Mouse (Mus musculus): ENCODE data around the gene Anxa9. TPM values are rescaled to one million over a fixed set of nuclear protein-coding genes. Genes with fewer than 3 reads are reported as not detected.

Gene Anxa9
- polyA plus RNA-seq, 1 experiment: 1.5 TPM

- DNase-seq: no peak
- Histone ChIP-seq H3K4me3 (ENCODE audit: control insufficient read depth, insufficient read depth, low read length) (no peak overlapping the region), H3K36me3 (ENCODE audit: control insufficient read depth, insufficient read depth, low read length) (peaks cover 60% of the 10 kb centered on the region), H3K27me3 (ENCODE audit: control insufficient read depth, insufficient read depth, low read length) (no peaks in the 10 kb centered on the region), H3K27ac (ENCODE audit: control insufficient read depth, insufficient read depth, low read length) (no peak overlapping the region), H3K4me1 (replicated peaks; ENCODE audit: control insufficient read depth, insufficient read depth, low read length) (no peaks in the 10 kb centered on the region)
- TF ChIP-seq POLR2A (IDR thresholded peaks at IDR 0.05; ENCODE audit: control insufficient read depth, extremely low read depth, insufficient read depth, low read length, poor library complexity) (no peak), CTCF (IDR thresholded peaks at IDR 0.05; ENCODE audit: borderline replicate concordance, control insufficient read depth, extremely low read depth, insufficient read depth, low read length, poor library complexity) (no peak)
- 97% methylated on average over 4 of the region's 4 CpGs for WGBS
These were observed 30.4 kb upstream of the Anxa9 start for GRCm38 (mm10) chr3:95337345-95337744.

GRCm38 (mm10) chr3:95331528-95331927 is 24.6 kb upstream of the Anxa9 start:
- H3K36me3 ChIP-seq (ENCODE audit: control insufficient read depth, insufficient read depth, low read length): peaks cover 43% of the 10 kb centered on the region
- no peaks in the 10 kb centered on the region for H3K27me3 ChIP-seq (ENCODE audit: control insufficient read depth, insufficient read depth, low read length)
- no peak overlapping the region for H3K4me3 ChIP-seq (ENCODE audit: control insufficient read depth, insufficient read depth, low read length)
- DNase-seq: no peak
- H3K4me1 ChIP-seq (replicated peaks; ENCODE audit: control insufficient read depth, insufficient read depth, low read length): no peaks in the 10 kb centered on the region
- WGBS: 75% methylated on average over 1 of the region's 1 CpGs
- no peak overlapping the region for H3K27ac ChIP-seq (ENCODE audit: control insufficient read depth, insufficient read depth, low read length)
- TF ChIP-seq POLR2A (IDR thresholded peaks at IDR 0.05; ENCODE audit: control insufficient read depth, extremely low read depth, insufficient read depth, low read length, poor library complexity) (no peak), CTCF (IDR thresholded peaks at IDR 0.05; ENCODE audit: borderline replicate concordance, control insufficient read depth, extremely low read depth, insufficient read depth, low read length, poor library complexity) (no peak)

- Histone ChIP-seq H3K27me3 (ENCODE audit: control insufficient read depth, insufficient read depth, low read length) (no peaks in the 10 kb centered on the region), H3K4me3 (ENCODE audit: control insufficient read depth, insufficient read depth, low read length) (no peak overlapping the region), H3K4me1 (replicated peaks; ENCODE audit: control insufficient read depth, insufficient read depth, low read length) (no peaks in the 10 kb centered on the region), H3K36me3 (ENCODE audit: control insufficient read depth, insufficient read depth, low read length) (peaks cover 58% of the 10 kb centered on the region), H3K27ac (ENCODE audit: control insufficient read depth, insufficient read depth, low read length) (no peak overlapping the region)
- no peak for DNase-seq
- TF ChIP-seq CTCF (IDR thresholded peaks at IDR 0.05; ENCODE audit: borderline replicate concordance, control insufficient read depth, extremely low read depth, insufficient read depth, low read length, poor library complexity) (no peak), POLR2A (IDR thresholded peaks at IDR 0.05; ENCODE audit: control insufficient read depth, extremely low read depth, insufficient read depth, low read length, poor library complexity) (no peak)
- WGBS: 96% methylated on average over 1 of the region's 1 CpGs
These were observed 21.9 kb upstream of the Anxa9 start for GRCm38 (mm10) chr3:95328803-95329404.

GRCm38 (mm10) chr3:95324454-95325144 is 17.6 kb upstream of the Anxa9 start:
- H3K4me1 ChIP-seq (replicated peaks; ENCODE audit: control insufficient read depth, insufficient read depth, low read length): no peaks in the 10 kb centered on the region
- no peak overlapping the region for H3K4me3 ChIP-seq (ENCODE audit: control insufficient read depth, insufficient read depth, low read length)
- peaks cover 87% of the 10 kb centered on the region for H3K36me3 ChIP-seq (ENCODE audit: control insufficient read depth, insufficient read depth, low read length)
- no peak overlapping the region for H3K27ac ChIP-seq (ENCODE audit: control insufficient read depth, insufficient read depth, low read length)
- no peaks in the 10 kb centered on the region for H3K27me3 ChIP-seq (ENCODE audit: control insufficient read depth, insufficient read depth, low read length)
- DNase-seq: no peak
- 94% methylated on average over 6 of the region's 6 CpGs for WGBS
- no peak for TF ChIP-seq CTCF (IDR thresholded peaks at IDR 0.05; ENCODE audit: borderline replicate concordance, control insufficient read depth, extremely low read depth, insufficient read depth, low read length, poor library complexity)
- no peak for TF ChIP-seq POLR2A (IDR thresholded peaks at IDR 0.05; ENCODE audit: control insufficient read depth, extremely low read depth, insufficient read depth, low read length, poor library complexity)

GRCm38 (mm10) chr3:95323429-95323828 is 16.5 kb upstream of the Anxa9 start:
- no peak for DNase-seq
- TF ChIP-seq CTCF (IDR thresholded peaks at IDR 0.05; ENCODE audit: borderline replicate concordance, control insufficient read depth, extremely low read depth, insufficient read depth, low read length, poor library complexity) (no peak), POLR2A (IDR thresholded peaks at IDR 0.05; ENCODE audit: control insufficient read depth, extremely low read depth, insufficient read depth, low read length, poor library complexity) (no peak)
- H3K36me3 ChIP-seq (ENCODE audit: control insufficient read depth, insufficient read depth, low read length): peaks cover 79% of the 10 kb centered on the region
- WGBS: 65% methylated on average over 3 of the region's 3 CpGs
- no peak overlapping the region for H3K27ac ChIP-seq (ENCODE audit: control insufficient read depth, insufficient read depth, low read length)
- H3K4me3 ChIP-seq (ENCODE audit: control insufficient read depth, insufficient read depth, low read length): no peak overlapping the region
- H3K4me1 ChIP-seq (replicated peaks; ENCODE audit: control insufficient read depth, insufficient read depth, low read length): no peaks in the 10 kb centered on the region; the same call in 1 of the 2 replicates
- H3K27me3 ChIP-seq (ENCODE audit: control insufficient read depth, insufficient read depth, low read length): no peaks in the 10 kb centered on the region

GRCm38 (mm10) chr3:95319701-95320625 is 13.0 kb upstream of the Anxa9 start:
- DNase-seq: no peak
- H3K27me3 ChIP-seq (ENCODE audit: control insufficient read depth, insufficient read depth, low read length): no peaks in the 10 kb centered on the region
- peaks cover 16% of the 10 kb centered on the region for H3K4me1 ChIP-seq (replicated peaks; ENCODE audit: control insufficient read depth, insufficient read depth, low read length)
- no peak overlapping the region for H3K4me3 ChIP-seq (ENCODE audit: control insufficient read depth, insufficient read depth, low read length)
- peaks cover 51% of the 10 kb centered on the region for H3K36me3 ChIP-seq (ENCODE audit: control insufficient read depth, insufficient read depth, low read length)
- 96% methylated on average over 12 of the region's 12 CpGs for WGBS
- TF ChIP-seq CTCF (IDR thresholded peaks at IDR 0.05; ENCODE audit: borderline replicate concordance, control insufficient read depth, extremely low read depth, insufficient read depth, low read length, poor library complexity): no peak
- no peak for TF ChIP-seq POLR2A (IDR thresholded peaks at IDR 0.05; ENCODE audit: control insufficient read depth, extremely low read depth, insufficient read depth, low read length, poor library complexity)
- H3K27ac ChIP-seq (ENCODE audit: control insufficient read depth, insufficient read depth, low read length): no peak overlapping the region
